Mouse (Mus musculus) bone marrow macrophage, adult 2 months (primary cell): ENCODE measurements around the gene Gm10553.
"Not testable (repeated sequence)": the region's sequence is repeated elsewhere in the genome, so short reads cannot be mapped to it uniquely, and the experiment has no call there.

Source experiments
- CTCF ChIP-seq: IDR thresholded peaks from 2 replicates; pipeline ENCODE4 v1.5.1; 2012; ENCODE audit warnings: low read depth, mild to moderate bottlenecking, low read length, moderate library complexity
- POLR2A ChIP-seq: IDR thresholded peaks from 2 replicates; pipeline ENCODE4 v1.6.1; 2012; ENCODE audit warnings: mild to moderate bottlenecking, low read depth, low read length, borderline replicate concordance

GRCm38 (mm10) chr1:85112889-85113288, 12.9 kb downstream of the Gm10553 start:
- TF ChIP-seq POLR2A, CTCF: not testable (repeated sequence)
